Mouse (Mus musculus): ENCODE data around the gene Gata3.

Gene Gata3

GRCm38 (mm10) chr2:9872682-9873081 is 17.2 kb downstream of the Gata3 start:
- DNase-seq (ENCODE audit: low read depth, low spot score) = no peak

- DNase-seq (ENCODE audit: low read depth, low spot score) = no peak
These were observed 18.0 kb downstream of the Gata3 start for GRCm38 (mm10) chr2:9871798-9872197.

- no peak for DNase-seq (ENCODE audit: low read depth, low spot score)
These were observed 18.6 kb downstream of the Gata3 start for GRCm38 (mm10) chr2:9871141-9871716.

GRCm38 (mm10) chr2:9867092-9867825 is 22.6 kb downstream of the Gata3 start:
- DNase-seq (ENCODE audit: low read depth, low spot score) = no peak

GRCm38 (mm10) chr2:9860698-9861097 is 29.1 kb downstream of the Gata3 start:
- no peak for DNase-seq (ENCODE audit: low read depth, low spot score)

- DNase-seq (ENCODE audit: low read depth, low spot score) = no peak
These were observed 34.0 kb downstream of the Gata3 start for GRCm38 (mm10) chr2:9855861-9856260.

- DNase-seq (ENCODE audit: low read depth, low spot score) = no peak
These were observed 36.8 kb downstream of the Gata3 start for GRCm38 (mm10) chr2:9852851-9853576.

GRCm38 (mm10) chr2:9835195-9835594 is 54.6 kb downstream of the Gata3 start:
- DNase-seq (ENCODE audit: low read depth, low spot score) = no peak

GRCm38 (mm10) chr2:9833712-9834111 is 56.1 kb downstream of the Gata3 start:
- no peak for DNase-seq (ENCODE audit: low read depth, low spot score)

GRCm38 (mm10) chr2:9827624-9828023 is 62.2 kb downstream of the Gata3 start:
- no peak for DNase-seq (ENCODE audit: low read depth, low spot score)

- no peak for DNase-seq (ENCODE audit: low read depth, low spot score)
These were observed 69.2 kb downstream of the Gata3 start for GRCm38 (mm10) chr2:9820611-9821010.

GRCm38 (mm10) chr2:9818177-9818785 is 71.6 kb downstream of the Gata3 start:
- no peak for DNase-seq (ENCODE audit: low read depth, low spot score)
